Mouse (Mus musculus) gastrocnemius, adult 18-20 months (tissue): ENCODE data around the gene Olfr870. TPM values are rescaled to one million over a fixed set of nuclear protein-coding genes. Genes with fewer than 3 reads are reported as not detected.
"Not testable (repeated sequence)": the region's sequence is repeated elsewhere in the genome, so short reads cannot be mapped to it uniquely, and the experiment has no call there.

ENCODE experiments used
- DNase-seq: peaks from one replicate; pipeline ENCODE4 v3.0.0; 2021; ENCODE audit warnings: low spot score
- long read RNA-seq, 2 experiments: library from polyadenylated mRNA; stranded (forward); transcript quantifications; one replicate each; pipeline ENCODE4 v2.0.0; 2021
- total RNA-seq, 2 experiments: library from RNA; stranded (reverse); gene quantifications; 2 replicates each; pipeline ENCODE4 v1.2.3; 2021

Gene Olfr870
- not detected for total RNA-seq
- long read RNA-seq, experiment 1 = 0 reads
- long read RNA-seq, experiment 2 = 0 reads

DNA sequence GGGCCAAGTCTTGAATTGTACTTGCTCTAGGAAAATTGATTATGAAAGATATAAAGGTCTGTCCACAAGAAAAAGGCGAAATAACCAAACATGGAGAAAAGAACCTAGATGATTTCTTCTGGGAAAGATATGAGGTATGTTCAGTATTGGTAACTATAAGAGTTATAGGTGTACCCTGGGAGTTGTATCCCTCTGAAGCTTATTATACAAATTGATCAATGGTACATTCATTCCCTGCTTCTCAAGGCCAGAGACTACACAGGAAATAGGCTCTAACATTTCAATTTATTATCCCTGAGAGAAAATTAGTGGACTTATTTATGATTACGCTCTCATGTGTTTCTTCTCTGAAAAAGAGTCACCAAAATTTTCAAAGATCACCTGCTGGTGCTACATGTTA, at the start of gene Olfr870:
Gene Olfr870 (minus strand): TSS at position 101 of the 400 bp plus-strand sequence.
- no peak for DNase-seq

DNA sequence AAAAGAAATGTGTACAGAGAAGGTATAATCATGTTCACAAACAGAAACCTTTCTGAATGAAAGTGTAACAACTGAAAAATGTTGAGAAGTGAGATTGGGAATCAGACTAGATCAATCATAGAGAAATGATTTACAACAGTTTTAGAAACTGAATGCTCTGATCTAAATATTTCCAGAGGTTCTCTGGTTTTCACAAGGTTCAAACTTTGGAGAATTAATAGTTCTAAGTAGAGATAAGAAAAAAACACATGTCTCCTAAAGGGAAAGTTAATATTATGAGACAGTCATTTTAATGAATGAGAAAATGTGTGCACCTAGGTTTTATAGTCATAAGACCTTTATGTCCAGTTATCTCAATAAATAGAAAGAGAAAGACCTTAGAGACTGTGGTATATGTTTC, 38.0 kb upstream of the Olfr870 start, which contains the start of gene Olfr871:
Gene Olfr871 (plus strand): TSS at position 301 of the 400 bp plus-strand sequence.
- no peak for DNase-seq

DNA sequence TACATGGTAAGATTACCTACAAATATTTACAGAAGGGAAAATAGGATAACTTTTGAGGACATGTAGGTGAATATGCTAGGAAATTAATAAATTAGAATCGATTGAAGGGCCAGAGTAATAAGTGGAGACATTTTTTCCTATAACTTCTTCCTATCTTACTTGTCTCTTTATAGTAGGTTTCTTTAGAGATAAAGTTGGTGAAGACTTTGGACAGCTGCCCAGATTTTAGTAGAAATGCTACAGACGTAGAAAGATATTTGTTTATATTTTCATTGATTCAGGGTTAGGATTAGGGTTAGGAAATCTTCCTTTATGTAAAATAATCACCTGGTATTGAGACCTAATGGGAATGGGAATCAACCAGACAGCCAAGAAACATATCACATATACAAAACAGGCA, 37.6 kb upstream of the Olfr870 start:
- no peak for DNase-seq

DNA sequence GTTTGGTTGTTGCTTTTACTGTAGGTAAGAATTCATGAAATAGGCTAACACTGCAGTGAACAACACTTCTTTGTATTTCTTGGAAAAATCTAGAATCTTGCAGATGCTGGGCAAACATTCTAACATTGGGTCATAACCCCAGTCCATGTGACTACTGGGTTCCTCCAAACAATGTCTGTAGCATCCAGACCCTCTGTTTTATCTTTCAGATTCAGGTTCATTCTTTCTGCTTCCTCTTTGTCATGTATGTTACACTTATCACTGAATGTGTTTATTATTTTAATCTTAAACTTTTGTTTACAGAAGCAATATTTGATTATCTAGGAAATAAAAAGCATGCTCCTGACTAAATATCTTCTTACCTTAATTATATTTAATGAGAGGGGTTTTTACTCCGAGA, 37.0 kb upstream of the Olfr870 start:
- DNase-seq = no peak

DNA sequence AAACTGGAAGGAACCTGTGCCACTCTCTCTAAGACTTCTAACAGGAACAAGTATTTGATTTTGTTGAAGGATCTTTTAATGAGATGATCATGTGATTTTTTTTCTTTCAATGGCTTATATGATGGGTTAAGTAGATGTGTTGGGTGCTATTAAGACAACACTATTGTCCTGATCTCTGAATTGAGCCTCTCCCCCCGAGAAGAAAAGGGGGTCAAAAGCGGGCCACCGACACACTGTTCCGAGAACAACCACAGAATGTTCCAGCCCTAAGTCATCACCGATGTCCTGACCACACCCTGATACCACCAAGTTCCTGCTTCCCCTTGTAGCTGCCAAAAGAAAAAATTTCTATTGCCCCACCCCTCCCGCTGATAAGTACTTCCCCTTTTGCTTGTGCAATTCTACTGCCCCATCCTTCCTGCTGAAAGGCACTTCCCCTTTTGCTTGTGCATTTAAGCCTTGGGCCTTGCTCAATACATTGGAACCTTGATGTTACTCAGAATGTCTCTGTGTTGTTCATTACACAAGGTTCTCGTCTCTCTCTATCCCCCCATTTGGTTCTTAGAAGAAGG, 29.6 kb upstream of the Olfr870 start:
- DNase-seq = not testable (repeated sequence)

DNA sequence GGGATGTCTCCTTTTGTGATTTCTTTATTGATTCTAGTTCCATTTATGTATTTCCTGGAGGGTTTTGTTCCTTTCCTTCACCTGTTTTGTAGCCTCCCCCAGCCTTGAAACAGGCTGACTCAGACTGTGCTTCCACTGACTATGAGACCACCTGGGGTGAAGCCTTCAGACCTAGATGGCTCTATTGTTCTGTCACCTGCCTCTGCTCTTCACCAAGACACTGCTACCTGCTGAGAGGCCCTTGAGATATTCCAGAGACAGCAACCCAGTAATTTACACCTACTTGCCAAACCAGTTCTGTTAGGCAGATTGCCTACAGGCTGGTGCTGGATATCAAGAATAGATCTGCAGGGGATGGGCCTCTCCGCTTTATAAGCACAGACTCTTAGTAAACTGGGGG, 28.3 kb upstream of the Olfr870 start:
- DNase-seq = no peak

DNA sequence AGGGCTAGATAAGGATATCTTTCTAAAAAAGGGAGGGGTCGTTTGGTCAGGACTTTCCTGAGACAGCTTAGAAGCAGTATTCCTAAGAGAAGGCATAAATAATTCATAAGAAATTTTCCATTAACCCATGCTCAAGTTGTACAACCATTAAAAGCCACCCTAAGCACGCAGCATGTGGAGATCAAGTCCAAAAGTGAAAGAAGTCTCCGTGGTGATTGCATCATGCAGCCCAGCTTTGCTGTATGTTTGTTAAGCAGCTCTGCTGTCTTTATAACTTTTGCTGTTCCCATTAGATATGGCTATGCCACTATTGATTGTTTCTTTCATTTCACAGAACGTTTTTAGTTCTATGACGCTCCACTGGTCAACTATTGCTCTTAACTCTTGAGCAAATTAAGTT, 5.6 kb upstream of the Olfr870 start:
- no peak for DNase-seq

DNA sequence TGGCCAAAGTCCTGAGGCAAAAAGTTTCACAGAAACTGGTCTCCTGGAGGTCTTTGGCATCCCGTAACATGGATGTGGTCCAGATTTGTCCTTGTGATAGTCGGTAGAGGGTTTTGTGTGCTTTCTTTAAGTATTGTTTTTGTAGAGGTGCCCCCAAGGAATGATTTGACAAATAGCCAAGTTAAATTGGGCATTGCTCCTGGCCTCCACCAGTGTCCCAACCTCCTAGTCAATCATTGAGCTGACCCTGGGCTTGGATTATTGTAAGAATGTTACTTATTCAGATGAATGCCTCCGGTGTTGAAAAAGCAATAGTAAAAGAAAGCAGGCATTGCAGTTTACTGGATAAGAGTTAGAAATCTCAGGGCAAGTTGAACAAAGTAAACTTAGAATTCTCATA, 24.2 kb downstream of the Olfr870 start:
- DNase-seq = no peak

DNA sequence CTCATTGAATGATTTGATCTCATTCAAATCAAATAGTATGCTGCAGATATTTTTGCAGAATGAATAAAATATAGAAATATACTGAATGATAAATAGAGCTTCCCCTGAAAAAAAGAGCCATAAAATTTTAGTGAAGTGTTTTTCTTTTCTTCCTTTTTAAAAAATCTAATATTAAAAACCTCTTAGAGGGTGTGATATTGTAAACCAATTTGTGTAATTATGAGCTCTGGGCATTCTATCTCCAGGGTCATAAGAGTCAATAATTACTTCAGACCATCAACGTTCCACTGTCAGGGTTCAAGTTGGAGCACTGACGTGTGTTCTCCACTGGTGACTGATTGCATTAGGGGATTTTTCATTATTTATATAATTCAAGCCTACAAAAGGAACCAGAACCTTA, 45.1 kb downstream of the Olfr870 start, which contains the start of gene Olfr869:
Gene Olfr869 (plus strand): TSS at position 301 of the 400 bp plus-strand sequence.
- DNase-seq = no peak

Other genes starting within 250 kb of the Olfr870 start
- gene Olfr866, start 146.0 kb downstream of the Olfr870 start, total RNA-seq = not detected
- gene Olfr867, start 116.5 kb downstream of the Olfr870 start, total RNA-seq = not detected
- gene Olfr868, start 75.4 kb downstream of the Olfr870 start, total RNA-seq = not detected
- not detected for gene Olfr869, start 45.0 kb downstream of the Olfr870 start, total RNA-seq
- gene Olfr871, start 38.1 kb upstream of the Olfr870 start, total RNA-seq = not detected
- not detected for gene Olfr872, start 63.1 kb upstream of the Olfr870 start, total RNA-seq
- not detected for gene Olfr39, start 108.3 kb upstream of the Olfr870 start, total RNA-seq
- gene Olfr873, start 124.5 kb upstream of the Olfr870 start, total RNA-seq = not detected
- gene Olfr18, start 162.0 kb upstream of the Olfr870 start, total RNA-seq = not detected
- gene Zfp560, start 211.1 kb upstream of the Olfr870 start, total RNA-seq = 10 to 100 TPM; 12.7 to 13.5 TPM